Mouse (Mus musculus): ENCODE data around the gene Ppp6c.
"Not testable (repeated sequence)": the region's sequence is repeated elsewhere in the genome, so short reads cannot be mapped to it uniquely, and the experiment has no call there.

The Ppp6c gene

DNA sequence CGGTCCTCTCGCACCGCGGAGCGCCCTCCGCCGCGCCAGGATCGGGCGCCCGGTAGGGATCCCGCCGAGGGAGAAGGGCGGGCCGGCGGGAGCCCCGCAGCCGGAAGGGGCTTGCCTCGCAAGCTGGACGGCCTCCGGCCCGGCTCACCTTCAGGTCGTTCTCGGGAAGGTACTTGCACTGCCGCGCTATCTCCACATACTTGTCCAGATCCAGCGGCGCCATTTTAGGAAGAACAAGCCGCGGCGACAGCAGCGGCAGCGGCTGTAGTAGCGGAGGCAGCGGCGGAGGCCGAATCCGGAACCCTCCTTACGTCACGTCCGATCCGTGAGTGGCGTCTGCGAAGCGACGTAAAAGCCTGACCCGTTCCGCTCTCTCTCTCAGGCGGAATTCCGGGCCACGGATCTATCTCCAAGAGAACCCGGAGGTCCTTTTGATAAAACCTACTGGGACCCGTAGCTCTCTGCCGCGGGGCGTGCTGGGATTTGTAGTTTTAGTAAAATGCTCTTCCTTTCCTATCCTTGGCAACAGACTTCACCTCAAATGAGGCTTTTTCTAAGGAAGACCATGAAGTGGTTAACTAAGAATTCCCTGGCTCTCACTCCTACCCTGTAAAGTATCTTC, at the start of gene Ppp6c:
Gene Ppp6c, minus strand, starts transcription at position 433 of the 622 bp plus-strand sequence.
- peak; percentile 99 for DNase-seq (ENCODE audit: low read depth, low spot score)

DNA sequence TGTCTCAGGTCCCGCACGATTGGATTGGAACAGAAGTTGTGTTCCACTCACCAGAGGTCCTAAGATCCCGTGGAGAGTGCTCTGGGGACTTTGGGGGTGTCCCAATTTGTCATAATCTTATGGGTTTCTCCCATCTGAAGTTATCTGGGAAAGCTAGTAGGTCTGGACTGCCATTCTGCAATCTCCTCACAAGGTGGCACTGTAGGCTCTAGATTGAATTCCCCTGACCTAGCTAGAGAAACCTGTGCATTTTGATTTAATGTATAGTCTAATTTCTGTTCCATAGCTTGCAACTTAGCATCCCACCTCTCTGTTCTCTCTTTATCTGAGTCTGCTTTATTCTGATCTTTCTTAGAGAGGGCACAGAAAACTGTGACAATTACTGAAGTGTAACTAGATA, 42.1 kb upstream of the Ppp6c start:
- DNase-seq (ENCODE audit: low read depth, low spot score) = peak; percentile 62

DNA sequence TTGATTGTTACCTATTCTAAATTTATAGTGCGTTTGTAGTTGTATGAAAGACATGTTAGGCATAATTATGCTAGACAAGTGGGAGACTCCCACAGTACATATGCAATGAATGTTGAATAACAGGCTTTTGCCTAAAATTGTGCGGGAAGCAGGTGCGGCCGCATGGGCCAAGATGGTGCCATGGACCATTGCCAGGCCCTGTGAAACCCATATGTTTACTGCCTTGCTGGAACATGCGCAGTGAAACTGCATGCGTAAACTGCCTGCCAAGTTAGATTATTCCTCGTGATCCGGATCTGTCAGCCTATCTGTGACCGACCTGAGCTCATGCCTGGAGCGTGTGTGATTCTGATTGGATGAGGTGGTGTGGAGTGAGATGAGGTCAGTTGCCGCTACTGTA, 26.0 kb upstream of the Ppp6c start:
- not testable (repeated sequence) for DNase-seq (ENCODE audit: low read depth, low spot score)

DNA sequence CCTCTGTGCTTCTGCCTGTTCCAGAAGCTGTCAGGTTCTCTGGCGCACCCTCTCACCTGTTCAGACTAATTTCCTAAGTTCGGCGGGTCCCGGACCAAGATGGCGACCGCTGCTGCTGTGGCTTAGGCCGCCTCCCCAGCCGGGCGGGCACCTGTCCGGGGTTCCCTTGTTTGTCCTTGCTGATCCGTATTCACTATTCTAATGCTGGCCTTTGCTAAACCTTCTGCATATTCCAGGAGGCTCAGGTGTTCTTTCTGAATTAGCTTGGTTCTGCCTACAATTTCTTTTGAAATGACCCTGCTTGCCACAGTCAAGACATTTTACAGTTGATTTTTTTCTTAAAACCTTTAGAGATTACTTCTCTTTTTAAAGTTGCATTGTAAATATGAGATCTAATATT, 20.6 kb upstream of the Ppp6c start:
- DNase-seq (ENCODE audit: low read depth, low spot score) = not testable (repeated sequence)

DNA sequence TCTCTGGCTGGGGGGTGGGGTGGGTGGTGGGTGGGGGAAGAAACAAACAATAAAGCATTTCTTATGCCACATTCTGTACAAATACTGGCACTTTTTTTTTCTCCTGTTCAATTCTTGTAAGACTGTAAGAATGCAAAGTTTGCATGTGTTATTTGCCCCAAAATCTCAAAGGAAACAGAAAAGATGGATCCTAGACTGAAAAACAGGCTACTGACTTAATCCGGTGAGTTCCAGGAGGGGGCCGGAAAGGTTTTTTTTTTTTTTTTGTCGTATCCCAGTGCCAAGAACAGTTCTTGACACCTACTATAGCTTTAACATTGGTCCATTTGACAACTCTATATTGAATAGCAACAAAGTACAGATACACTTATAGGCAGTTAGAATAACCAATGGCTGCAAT, 480 bp upstream of the Ppp6c start:
- no peak for DNase-seq (ENCODE audit: low read depth, low spot score)

DNA sequence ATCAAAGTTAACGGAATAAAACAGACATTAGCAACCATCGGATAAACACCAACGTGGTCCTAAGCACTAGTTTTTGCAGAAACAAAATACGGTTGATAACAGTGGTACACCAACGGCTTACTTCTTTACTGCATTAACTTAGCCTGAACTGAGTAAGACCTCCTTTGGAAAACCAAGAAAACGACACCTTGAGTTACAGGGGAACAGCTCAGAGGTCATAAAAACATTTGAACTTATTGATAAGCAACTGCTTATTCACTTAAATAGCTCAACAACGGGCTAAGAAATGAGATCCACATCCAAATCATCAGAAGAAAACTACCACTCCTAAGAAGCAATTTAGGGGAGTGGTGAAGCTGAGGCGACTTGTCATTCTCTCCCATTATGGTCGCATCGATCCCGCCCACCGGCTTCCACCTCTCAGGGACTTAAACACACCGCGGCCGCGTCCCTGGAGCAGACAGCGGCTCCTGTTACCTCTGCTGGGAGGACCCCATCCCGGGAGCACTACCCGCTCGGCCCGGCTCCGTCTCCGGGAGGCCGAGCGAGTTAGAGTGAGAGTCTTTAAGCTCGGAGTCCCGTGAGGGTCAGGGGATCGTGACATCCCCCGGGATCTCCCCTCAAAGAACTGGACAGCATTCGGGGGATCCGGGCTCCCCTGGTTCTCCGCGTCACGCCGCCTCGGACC, 776 bp downstream of the Ppp6c start:
- peak; percentile 20 for DNase-seq (ENCODE audit: low read depth, low spot score)

DNA sequence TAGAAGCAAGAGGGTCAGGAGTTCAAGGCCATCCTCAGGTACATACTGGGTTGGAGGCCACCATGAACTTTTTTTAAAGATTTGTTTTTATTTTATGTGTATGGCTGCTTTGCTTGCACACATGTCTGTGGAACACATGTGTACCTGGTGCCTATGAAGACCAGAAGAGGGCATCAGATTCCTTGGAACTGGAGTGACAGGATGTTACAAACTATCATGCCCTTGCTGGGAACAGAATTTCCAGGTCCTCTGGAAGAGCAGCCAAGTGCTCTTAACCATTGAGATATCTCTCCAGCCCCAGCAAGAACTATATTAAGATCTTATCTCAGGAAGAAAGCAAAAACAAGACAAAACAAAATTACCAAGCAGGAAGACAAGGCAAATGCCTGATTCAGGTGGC, 1.6 kb downstream of the Ppp6c start:
- DNase-seq (ENCODE audit: low read depth, low spot score) = peak; percentile 60

DNA sequence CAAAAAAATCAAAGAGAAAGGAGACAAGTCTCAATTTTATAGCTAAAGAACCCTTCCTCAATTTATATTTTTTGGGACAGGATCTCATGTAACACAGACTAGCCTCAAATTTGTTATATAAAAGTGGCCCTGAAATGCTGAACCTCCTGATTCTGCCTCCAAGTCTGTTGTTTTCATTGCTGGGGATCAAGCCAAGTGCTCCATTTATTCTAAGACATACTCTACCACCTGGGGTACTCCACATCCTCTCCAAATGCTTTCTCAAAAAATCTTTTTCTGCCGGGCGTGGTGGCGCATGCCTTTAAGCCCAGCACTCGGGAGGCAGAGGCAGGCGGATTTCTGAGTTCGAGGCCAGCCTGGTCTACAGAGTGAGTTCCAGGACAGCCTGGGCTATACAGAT, 6.2 kb downstream of the Ppp6c start:
- DNase-seq (ENCODE audit: low read depth, low spot score) = no peak

DNA sequence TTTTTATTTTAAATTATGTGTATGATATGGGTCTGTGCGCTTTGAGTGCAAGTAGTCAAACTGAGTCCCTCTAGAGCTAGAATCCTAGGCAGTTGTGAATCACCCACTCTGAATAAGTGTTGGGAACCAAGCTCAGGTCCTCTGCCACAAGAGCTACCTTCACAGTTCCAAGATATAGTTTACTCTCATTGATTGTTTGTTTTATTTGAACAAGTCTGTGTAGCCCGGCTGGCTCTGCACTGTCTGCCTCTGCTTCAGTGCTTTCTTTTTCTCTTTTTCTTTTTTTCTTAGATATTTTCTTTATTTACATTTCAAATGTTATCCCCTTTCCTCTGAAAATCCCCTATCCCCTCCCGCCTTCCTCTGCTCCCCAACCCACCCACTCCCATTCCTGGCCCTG, 7.2 kb downstream of the Ppp6c start:
- no peak for DNase-seq (ENCODE audit: low read depth, low spot score)

DNA sequence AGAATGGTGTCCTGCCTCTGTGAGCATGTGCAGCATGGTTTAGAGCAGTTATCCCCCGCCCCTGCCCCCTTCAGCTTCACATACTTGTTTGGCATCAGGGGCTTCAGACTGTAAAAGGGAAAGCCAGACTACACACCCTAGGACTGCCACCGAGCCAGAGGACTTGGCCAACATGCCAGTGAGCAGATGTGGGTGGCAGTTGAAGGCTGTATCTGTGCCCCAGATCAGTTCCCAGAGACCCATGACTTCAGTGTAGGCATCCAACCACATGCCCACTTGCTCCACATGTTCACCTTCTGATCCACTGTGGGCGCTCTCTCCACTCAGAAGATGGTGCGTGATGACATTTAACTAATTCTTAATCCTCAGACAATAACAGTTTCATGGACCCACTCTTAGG, 9.1 kb downstream of the Ppp6c start:
- no peak for DNase-seq (ENCODE audit: low read depth, low spot score)

DNA sequence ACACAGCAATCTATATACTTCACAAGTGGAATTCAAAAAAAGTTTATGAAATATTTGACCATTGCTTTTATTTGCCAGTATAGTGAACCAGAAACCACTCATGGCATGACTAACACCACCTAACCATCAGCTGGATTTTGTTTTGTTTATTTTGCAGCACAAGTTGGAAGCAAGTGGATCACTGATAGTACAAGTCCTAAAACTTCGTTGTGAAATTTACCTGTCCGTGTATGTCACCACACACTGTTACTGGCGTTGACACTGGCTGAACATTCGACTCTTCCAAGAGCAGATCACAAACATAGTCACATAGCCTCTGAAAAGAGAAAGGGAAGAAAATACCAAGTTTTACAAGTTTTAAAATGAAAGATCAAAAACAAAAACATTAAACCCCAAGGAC, 15.5 kb downstream of the Ppp6c start:
- no peak for DNase-seq (ENCODE audit: low read depth, low spot score)

DNA sequence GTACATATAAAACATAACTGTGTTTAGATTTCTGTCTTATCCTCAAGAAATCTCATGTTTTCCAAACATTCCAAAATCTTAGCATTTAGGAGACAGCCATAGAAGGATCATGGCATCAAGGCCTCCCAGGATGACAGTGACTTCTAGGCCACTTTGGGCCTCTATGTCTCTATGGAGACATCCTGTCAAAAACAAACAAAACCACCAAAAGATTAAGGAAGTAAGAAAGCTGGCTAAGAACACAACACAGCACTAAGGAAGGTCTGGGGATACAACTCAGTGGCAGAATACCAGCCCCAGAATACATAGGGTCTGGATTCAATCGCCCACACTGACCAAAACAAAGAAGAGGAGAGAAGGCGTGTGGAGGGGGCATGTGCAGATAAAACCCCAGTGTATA, 22.9 kb downstream of the Ppp6c start:
- DNase-seq (ENCODE audit: low read depth, low spot score) = no peak

DNA sequence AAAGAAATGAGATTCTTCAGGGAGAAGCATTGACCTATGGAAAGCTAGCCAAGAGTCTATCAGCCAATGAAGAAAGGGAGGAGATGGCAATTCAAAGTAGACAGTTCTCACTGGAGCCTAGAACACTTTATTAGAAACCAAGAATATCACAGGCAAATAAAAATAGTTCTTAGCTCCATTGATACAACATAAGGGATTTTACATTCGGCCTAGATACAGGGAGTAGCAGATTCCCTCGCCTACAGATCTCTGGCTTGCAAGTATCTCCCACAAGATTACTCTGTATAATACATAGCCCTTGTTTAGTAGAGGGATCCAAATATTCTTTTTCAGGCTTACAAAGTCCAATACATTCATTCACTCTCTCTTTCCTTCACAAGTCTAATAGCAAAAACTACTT, 31.4 kb downstream of the Ppp6c start:
- DNase-seq (ENCODE audit: low read depth, low spot score) = no peak

DNA sequence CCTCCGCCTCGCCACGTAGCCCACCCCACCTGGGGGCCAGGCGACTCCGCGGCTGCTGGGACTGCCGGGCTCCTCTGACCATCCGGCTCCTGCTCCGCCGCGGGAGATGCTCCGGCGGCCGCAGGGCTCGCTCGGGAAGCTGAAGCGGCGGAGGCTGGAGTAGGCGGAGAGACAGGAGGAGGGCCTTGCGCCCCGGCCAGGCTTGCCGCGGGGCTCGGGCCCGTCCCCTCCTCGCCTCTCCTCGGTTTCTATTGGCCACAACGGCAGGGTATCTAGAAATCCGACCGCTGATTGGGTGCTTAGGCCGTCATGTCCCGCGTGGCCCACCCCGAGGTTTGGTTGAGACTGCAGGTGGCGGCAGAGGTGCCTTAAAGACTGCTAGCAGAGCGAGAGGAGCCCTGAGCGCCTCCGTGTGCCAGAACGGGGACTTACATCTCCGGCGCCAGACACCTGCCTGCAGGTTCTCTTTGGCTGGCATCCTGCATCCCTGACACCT, 35.6 kb downstream of the Ppp6c start, which contains the start of gene Scai:
Gene Scai, minus strand, starts transcription at position 174 of the 496 bp plus-strand sequence.
- peak; percentile 99 for DNase-seq (ENCODE audit: low read depth, low spot score)

DNA sequence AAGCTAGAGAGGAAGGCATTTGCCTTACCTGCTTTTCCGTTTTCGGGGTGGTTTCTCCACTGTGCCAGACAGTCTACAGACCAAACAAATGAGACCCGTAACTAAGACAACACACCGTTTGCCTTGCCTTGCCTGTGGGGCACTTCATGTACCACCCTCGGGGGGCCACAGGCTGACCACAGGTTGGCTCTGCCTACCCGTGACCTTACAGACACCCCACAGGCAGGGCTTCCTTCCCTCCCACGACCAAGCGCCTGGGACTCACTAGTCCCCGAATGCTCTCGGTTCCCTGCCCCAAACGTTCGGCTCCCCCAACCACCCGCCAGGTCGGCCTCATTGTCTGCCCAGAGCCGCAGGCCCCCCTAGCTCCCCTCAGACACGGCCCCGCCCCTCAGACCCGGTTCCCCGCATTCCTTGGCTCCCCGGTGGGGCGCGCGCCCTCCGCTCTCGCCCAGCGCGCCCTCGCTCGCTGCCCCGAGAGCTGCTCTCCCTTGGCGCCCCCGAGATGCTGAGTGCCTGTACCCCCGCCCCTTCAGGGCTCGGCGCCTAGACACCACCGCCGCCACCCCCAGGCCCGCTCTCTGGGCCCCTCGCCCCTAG, 36.2 kb downstream of the Ppp6c start:
- peak; percentile 30 for DNase-seq (ENCODE audit: low read depth, low spot score)

DNA sequence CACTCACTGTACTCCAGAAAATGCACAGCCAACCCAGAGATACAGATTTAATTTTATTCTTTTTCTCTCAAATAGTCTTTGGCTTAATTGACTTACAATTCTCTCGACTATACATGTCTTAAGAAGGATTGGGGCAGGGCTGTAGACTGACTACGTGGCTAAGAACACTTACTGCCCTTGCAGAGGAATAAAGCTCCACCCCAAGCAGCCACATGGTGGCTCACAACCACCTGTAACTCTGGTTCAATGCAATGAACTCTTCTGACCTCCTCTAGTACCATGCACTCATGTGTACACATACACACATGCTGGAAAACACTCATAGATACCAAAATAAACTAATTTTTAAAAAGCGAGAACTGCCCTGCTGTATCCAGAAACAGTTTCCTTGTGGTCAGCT, 40.3 kb downstream of the Ppp6c start:
- no peak for DNase-seq (ENCODE audit: low read depth, low spot score)

DNA sequence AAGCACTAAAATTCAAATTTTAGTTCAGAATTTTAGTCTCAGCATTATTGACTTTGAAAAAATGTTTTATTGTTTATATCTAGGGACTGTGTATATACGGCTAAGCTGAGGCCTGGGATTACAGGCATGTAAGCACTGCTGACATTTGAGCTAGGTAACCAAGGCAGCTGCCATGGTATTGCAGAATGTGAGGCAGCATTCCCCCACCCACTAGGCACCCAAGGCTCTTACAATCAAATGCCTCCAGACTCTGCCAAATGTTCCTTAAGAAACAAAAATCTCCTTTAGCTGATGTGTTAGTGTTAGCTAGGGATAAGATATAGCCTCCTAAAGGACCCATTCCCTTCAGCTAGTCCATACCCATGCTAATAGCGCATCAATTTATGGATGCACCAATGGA, 42.7 kb downstream of the Ppp6c start:
- no peak for DNase-seq (ENCODE audit: low read depth, low spot score)

DNA sequence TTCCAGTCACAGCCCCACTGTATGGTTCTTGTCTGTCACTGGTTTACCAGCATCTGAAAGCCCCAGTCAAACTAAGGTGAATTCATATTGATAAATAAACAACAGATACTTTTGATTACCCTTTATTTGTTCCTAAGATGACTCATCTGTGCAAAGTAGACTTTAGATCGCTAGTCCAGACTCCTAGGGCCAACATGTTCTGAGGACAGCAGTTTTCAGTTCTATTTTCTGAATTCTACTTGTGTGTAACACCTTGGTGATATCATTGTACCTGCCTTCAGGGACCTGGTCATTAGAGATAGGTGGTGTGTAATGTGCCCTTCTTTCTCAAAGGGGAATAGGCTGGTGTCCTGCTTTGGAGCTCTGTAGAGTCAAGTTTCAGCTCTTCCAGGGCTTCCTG, 65.3 kb downstream of the Ppp6c start:
- DNase-seq (ENCODE audit: low read depth, low spot score) = no peak

DNA sequence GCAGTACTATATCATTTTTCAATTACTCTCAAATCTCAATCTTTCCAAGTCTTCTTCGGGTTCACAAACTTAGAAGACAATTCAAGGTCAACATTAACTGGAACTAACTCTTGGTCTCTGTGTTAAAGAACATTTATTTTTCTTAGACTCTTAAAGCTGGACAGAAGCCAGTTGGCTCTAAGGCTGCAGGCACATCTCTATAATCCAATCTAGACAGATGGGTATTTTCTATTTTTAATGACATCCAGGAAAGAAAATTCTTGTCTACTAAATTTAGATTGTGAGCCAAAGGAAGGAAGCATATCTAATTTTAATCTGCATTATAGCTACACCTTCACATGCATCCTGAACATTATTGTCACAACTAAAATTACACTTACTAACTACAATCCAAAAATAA, 68.3 kb downstream of the Ppp6c start:
- DNase-seq (ENCODE audit: low read depth, low spot score) = peak; percentile 43

DNA sequence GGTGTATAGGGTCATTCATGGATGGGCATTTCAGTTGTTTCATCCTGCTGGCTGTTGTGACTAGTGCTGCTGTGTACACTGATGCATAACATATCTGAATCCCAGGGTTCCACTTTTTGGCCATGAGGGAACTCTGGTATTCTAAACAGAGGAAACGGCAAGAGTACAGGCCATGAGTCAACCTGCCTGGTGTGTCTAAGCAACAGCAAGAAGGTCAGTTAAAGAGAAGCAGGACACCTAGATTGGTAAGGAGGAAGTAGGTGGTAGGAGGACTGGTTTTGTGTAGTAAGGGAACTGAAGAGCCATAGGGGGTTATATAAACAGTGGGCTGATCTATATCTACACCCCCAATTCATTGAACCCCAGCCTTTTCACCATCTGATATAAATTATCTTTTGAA, 69.4 kb downstream of the Ppp6c start:
- DNase-seq (ENCODE audit: low read depth, low spot score) = no peak

DNA sequence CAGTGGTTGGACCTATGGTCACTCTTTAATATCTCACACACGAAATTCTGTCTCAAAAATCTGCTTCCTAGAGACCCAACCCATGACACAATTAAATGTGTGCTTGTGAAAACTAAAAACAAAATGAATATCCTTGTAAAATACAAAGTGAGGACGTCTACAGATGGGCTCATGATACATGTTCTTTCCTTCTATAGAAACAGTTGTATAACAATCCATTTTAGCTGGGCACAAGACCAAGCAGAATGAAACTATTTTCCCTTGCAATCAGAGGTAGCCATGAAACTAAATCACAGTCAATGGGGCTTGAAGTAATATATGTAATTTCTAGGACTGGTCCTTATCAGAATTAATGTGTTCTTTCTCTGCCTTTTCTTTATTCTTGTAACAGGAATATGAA, 75.3 kb downstream of the Ppp6c start:
- DNase-seq (ENCODE audit: low read depth, low spot score) = no peak

DNA sequence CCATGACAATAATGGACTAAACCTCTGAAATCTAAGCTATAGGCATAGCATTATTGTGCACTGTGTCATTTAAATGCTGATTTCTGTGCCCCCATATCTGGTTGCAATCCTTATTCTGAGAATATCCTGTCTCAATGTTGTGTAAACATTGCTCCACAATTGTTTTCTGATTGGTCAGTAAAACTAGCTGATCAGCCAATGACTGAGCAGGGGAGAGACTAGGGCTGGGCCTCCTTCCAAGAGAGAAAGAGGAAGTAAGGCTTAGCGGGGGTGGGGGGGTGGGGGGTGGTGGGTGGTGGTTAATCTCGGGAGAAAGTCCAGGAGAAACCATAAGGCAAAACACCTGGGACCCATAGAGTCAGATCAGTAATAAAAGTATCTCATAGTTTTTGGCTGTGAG, 78.2 kb downstream of the Ppp6c start:
- no peak for DNase-seq (ENCODE audit: low read depth, low spot score)

DNA sequence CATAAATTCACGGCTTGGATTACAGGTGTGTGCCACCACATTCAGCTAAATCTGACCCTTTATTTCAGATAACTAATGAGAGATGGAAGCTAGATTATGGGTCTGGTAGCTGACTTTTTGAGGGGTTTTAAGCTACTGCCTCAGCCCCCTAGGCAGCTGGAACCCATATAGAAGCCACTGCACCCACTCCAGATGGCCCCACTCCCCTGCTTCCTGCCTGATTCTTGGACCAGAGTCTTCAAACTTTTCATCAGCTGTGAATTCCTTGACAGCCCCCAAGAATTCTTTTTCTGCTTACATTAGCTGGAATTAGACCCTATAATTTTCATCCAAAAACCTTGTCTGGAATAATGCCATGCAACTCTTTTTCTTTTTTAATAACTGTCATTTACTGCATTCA, 79.8 kb downstream of the Ppp6c start:
- DNase-seq (ENCODE audit: low read depth, low spot score) = no peak
